Mouse (Mus musculus): Measurements from ENCODE around the gene Ube2l3. TPM values are rescaled to one million over a fixed set of nuclear protein-coding genes. Genes with fewer than 3 reads are reported as not detected.
A peak's percentile ranks its signal among the peaks of the same experiment; 100 is the strongest.

The Ube2l3 gene
- polyA plus RNA-seq, 1 experiment from 2014 or later: 264 TPM

DNA sequence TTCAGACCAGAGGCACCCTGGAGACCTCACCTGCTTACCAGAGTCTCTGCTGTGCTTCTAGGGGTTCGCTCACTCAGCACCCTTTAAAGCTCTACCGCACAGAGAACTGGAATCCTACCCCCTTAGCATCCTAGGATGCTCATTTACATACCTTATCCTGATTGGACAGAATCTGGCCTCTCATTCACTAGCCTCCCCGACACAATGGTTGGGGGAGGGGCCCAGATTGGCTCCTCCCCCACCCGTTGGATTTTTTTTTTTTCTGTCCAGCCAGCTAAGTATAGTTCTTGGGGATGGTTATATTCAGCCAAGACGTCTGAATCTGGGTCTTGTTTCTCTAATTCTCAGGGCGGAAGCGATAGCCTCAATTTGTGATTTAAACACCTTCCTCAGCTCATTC lies 58.1 kb downstream of the Ube2l3 start, which contains the start of gene Ydjc:
Gene Ydjc (plus strand): TSS at position 283 of the 400 bp plus-strand sequence.
- WGBS: 17% methylated on average over 7 of the region's 7 CpGs
- H3K9ac ChIP-seq (ENCODE audit: low read depth, low read length): no peak within 1 kb of the TSS
- H3K4me2 ChIP-seq (ENCODE audit: low read length): no peak within 1 kb of the TSS
- no peaks in the 10 kb centered on the region for H3K9me3 ChIP-seq (replicated peaks; ENCODE audit: control insufficient read depth, low read length, poor library complexity, severe bottlenecking)
- no peak within 1 kb of the TSS for H3K4me3 ChIP-seq (ENCODE audit: low read depth, low read length)
- no peaks in the 10 kb centered on the region for H3K36me3 ChIP-seq (ENCODE audit: control insufficient read depth, insufficient read depth, low read length)
- no peak within 1 kb of the TSS for H3K27ac ChIP-seq (ENCODE audit: low read length)
- no peak for ATAC-seq
- H3K27me3 ChIP-seq (ENCODE audit: control insufficient read depth, insufficient read depth, low read depth, low read length): no peaks in the 10 kb centered on the region
- peaks cover 13% of the 10 kb centered on the region for H3K4me1 ChIP-seq (ENCODE audit: control insufficient read depth, insufficient read depth, low read length)

DNA sequence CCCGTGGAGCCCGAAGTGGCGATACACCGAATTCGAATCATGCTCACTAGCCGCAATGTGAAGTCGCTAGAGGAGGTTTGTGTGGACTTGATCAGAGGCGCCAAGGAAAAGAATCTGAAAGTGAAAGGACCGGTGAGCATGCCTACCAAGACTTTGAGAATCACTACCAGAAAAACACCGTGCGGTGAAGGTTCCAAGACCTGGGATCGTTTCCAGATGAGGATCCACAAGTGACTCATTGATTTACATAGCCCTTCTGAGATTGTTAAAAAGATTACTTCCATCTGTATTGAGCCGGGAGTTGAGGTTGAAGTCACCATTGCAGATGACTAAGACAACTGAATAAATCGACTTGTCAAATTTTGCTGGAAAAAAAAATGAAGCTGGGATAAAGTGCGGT lies 65.1 kb downstream of the Ube2l3 start:
- Histone ChIP-seq H3K4me1 (ENCODE audit: control insufficient read depth, insufficient read depth, low read length) (peaks cover 6% of the 10 kb centered on the region), H3K27me3 (ENCODE audit: control insufficient read depth, insufficient read depth, low read depth, low read length) (no peaks in the 10 kb centered on the region), H3K27ac (ENCODE audit: low read length) (no peak overlapping the region), H3K9me3 (replicated peaks; ENCODE audit: control insufficient read depth, low read length, poor library complexity, severe bottlenecking) (no peaks in the 10 kb centered on the region), H3K4me3 (ENCODE audit: low read depth, low read length) (no peak overlapping the region), H3K4me2 (ENCODE audit: low read length) (no peak overlapping the region), H3K36me3 (ENCODE audit: control insufficient read depth, insufficient read depth, low read length) (no peaks in the 10 kb centered on the region), H3K9ac (ENCODE audit: low read depth, low read length) (no peak overlapping the region)
- no peak for ATAC-seq
- WGBS: 89% methylated on average over 15 of the region's 15 CpGs

DNA sequence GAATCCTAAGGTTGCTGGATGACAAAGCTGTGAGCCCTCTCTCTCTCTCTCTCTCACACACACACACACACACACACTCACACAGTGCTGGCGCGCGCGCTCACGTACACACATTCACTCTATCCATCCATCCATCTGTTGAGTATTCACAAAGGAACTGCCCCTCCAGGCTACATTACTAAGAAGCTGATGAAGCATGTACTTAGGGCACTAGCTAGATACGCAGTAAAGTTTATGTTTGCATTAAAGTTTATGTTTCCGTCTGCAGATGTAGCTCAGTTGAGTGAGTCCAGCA lies 69.6 kb downstream of the Ube2l3 start:
- Histone ChIP-seq H3K9ac (ENCODE audit: low read depth, low read length) (no peak overlapping the region), H3K36me3 (ENCODE audit: control insufficient read depth, insufficient read depth, low read length) (no peaks in the 10 kb centered on the region), H3K9me3 (replicated peaks; ENCODE audit: control insufficient read depth, low read length, poor library complexity, severe bottlenecking) (no peaks in the 10 kb centered on the region), H3K27me3 (ENCODE audit: control insufficient read depth, insufficient read depth, low read depth, low read length) (no peaks in the 10 kb centered on the region), H3K4me1 (ENCODE audit: control insufficient read depth, insufficient read depth, low read length) (peaks cover 13% of the 10 kb centered on the region), H3K4me3 (ENCODE audit: low read depth, low read length) (peak overlapping the region; percentile 89), H3K27ac (ENCODE audit: low read length) (no peak overlapping the region), H3K4me2 (ENCODE audit: low read length) (peak overlapping the region; percentile 99)
- ATAC-seq: no peak
- WGBS: 34% methylated on average over 7 of the region's 7 CpGs

DNA sequence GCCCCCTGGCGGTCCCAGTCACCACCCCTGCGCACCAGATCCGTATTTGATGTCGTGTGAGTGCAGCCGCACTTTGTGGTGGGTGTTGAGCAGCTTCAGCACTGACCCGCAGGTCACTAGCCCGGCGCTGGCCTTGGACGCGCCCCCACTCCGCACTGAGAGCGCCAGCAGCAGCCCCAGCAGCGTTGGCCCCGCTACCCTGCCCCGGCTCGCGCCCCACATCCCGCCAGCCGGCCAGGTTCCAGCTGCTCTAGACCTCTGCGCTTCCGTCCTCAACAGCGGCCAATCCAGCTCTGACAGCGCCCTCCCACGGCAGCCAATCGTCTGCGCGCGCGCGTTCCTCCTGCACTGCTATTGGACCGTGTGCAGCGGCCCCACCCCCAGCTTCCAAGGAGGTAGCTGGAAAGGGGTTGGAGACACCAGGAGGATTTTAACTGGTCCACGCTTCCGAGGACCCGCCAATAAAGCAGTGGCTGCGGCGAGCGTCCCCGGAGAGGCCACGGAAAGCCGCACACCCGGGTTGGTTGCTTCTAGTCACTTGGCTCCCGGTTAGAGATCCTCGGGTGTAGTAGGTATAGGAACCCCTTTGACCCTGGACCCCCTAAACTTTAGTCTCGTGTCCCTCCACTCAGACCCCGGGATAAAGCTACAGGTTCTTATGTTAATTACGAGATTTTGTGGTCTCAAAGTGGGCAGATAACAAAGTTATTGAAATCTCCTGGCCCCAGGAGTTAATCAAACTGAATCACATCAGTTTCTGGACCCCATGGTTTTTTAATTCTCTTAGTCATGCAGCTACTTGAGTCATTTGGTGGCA lies 70.2 kb downstream of the Ube2l3 start, which contains the start of gene Sdf2l1:
Gene Sdf2l1 (minus strand): TSS at position 295 of the 817 bp plus-strand sequence.
- peak; percentile 99 for ATAC-seq
- H3K9ac ChIP-seq (ENCODE audit: low read depth, low read length): peak within 1 kb of the TSS; percentile 77
- no peaks in the 10 kb centered on the region for H3K9me3 ChIP-seq (replicated peaks; ENCODE audit: control insufficient read depth, low read length, poor library complexity, severe bottlenecking)
- peak within 1 kb of the TSS; percentile 99 for H3K4me2 ChIP-seq (ENCODE audit: low read length)
- H3K4me3 ChIP-seq (ENCODE audit: low read depth, low read length): peak within 1 kb of the TSS; percentile 89
- H3K36me3 ChIP-seq (ENCODE audit: control insufficient read depth, insufficient read depth, low read length): no peaks in the 10 kb centered on the region
- under 1% methylated on average over 47 of the region's 47 CpGs for whole genome bisulfite sequencing
- no peaks in the 10 kb centered on the region for H3K27me3 ChIP-seq (ENCODE audit: control insufficient read depth, insufficient read depth, low read depth, low read length)
- H3K4me1 ChIP-seq (ENCODE audit: control insufficient read depth, insufficient read depth, low read length): peaks cover 13% of the 10 kb centered on the region
- peak within 1 kb of the TSS; percentile 77 for H3K27ac ChIP-seq (ENCODE audit: low read length)

DNA sequence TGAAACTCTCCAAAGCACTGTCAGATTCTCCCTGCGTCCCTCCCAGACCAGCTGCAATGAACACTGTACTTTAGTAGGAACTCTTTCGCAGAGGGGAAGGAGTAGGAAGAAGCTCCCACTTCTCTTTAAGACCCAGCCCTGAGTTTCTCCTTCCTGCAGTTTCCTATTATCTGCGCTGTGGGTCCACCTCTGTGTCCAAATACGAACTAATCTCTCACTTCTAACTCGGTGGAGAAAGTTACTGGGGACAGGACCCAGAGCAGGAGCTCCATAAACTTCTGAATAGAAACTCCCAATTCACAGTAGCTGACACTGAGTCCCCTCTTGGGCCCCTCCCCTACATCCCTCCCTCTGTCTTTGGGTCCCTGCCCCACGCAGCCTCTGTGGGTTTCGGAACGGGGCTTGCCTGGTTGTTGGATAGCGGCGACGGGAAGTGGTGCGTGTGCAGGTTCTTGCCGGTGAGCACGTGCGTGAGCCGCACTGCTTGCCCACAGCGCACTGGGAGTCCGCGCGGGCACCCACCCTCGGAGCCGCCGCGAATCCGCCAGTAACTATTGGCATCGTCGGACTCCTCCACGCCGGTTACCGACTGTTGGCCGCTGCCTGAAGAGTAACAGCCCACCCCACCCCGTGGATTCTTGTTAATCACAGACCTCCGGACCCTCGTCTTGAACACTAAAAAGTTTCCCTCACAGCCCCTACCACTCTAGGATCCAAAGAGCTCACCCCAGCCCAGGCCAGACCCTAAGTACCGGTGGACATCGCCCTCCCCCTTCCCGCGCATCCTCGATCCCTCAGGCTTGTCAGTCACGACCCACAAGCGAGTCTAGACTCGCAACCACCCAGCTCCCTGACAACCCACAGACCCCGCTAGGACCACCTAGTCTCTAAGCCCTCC lies 71.0 kb downstream of the Ube2l3 start:
- peak overlapping the region; percentile 89 for H3K4me3 ChIP-seq (ENCODE audit: low read depth, low read length)
- no peaks in the 10 kb centered on the region for H3K27me3 ChIP-seq (ENCODE audit: control insufficient read depth, insufficient read depth, low read depth, low read length)
- no peak for ATAC-seq
- peak overlapping the region; percentile 77 for H3K27ac ChIP-seq (ENCODE audit: low read length)
- H3K9me3 ChIP-seq (replicated peaks; ENCODE audit: control insufficient read depth, low read length, poor library complexity, severe bottlenecking): no peaks in the 10 kb centered on the region
- H3K36me3 ChIP-seq (ENCODE audit: control insufficient read depth, insufficient read depth, low read length): no peaks in the 10 kb centered on the region
- peak overlapping the region; percentile 99 for H3K4me2 ChIP-seq (ENCODE audit: low read length)
- peaks cover 13% of the 10 kb centered on the region for H3K4me1 ChIP-seq (ENCODE audit: control insufficient read depth, insufficient read depth, low read length)
- H3K9ac ChIP-seq (ENCODE audit: low read depth, low read length): peak overlapping the region; percentile 77
- WGBS: 4% methylated on average over 43 of the region's 43 CpGs

DNA sequence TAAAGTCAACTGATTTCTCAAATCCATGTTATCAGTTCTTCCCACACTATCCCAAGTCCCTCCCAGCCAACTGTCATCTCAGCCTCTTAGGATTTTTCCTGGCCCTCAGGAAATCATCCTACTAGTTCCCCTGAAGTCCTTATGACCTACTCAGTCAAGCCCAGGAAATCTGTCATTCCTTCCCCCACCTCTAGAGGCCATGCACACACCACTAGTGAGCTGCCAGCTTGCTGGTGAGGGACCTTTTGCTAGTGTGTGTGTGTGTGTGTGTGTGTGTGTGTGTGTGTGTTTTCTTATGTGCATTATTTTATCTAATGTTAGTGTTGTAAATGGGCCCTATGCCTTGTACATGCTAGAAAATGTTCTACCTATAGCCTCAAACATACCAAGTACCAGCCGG lies 75.2 kb downstream of the Ube2l3 start:
- Histone ChIP-seq H3K27ac (ENCODE audit: low read length) (no peak overlapping the region), H3K27me3 (ENCODE audit: control insufficient read depth, insufficient read depth, low read depth, low read length) (no peaks in the 10 kb centered on the region), H3K4me3 (ENCODE audit: low read depth, low read length) (no peak overlapping the region), H3K9ac (ENCODE audit: low read depth, low read length) (no peak overlapping the region), H3K9me3 (replicated peaks; ENCODE audit: control insufficient read depth, low read length, poor library complexity, severe bottlenecking) (no peaks in the 10 kb centered on the region), H3K4me2 (ENCODE audit: low read length) (no peak overlapping the region), H3K4me1 (ENCODE audit: control insufficient read depth, insufficient read depth, low read length) (peaks cover 22% of the 10 kb centered on the region), H3K36me3 (ENCODE audit: control insufficient read depth, insufficient read depth, low read length) (no peaks in the 10 kb centered on the region)
- 100% methylated on average over 1 of the region's 1 CpGs for WGBS
- ATAC-seq: no peak

DNA sequence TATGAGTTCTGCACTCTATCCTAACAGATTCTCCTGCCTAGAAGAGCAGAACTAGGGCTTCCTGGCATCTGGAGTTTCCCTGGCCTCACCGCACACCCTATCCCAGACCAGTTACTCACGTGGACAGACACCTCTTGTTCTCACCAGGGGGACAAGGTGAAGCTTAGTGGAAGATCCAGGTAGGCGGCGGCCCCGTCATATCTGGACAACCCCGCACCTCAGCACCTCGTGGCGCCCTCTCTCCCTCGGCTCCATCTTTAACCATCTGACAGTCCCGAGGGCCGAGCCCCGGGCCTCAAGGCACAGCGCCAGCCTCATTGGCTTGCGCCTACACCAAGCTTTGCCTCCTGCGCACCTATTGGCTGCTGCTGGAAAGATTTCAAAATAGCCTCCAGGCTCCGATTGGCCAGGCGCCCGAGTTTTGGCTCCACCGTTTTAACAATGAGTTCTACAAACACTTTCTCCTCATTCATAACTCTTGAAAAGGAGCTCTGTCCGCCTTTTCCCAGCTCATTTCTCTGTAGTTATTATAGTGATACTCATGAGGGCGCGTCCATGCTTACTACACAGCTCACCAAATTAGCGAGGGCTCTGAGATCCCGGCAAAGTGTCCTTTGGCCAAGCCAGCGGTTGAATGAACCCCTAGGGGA lies 77.5 kb downstream of the Ube2l3 start, which contains the start of gene 2610318N02Rik:
Gene 2610318N02Rik (minus strand): TSS at position 297 of the 650 bp plus-strand sequence.
- Histone ChIP-seq H3K4me2 (ENCODE audit: low read length) (peak within 1 kb of the TSS; percentile 93), H3K27ac (ENCODE audit: low read length) (no peak within 1 kb of the TSS), H3K9me3 (replicated peaks; ENCODE audit: control insufficient read depth, low read length, poor library complexity, severe bottlenecking) (no peaks in the 10 kb centered on the region), H3K4me1 (ENCODE audit: control insufficient read depth, insufficient read depth, low read length) (peaks cover 15% of the 10 kb centered on the region), H3K27me3 (ENCODE audit: control insufficient read depth, insufficient read depth, low read depth, low read length) (no peaks in the 10 kb centered on the region), H3K9ac (ENCODE audit: low read depth, low read length) (peak within 1 kb of the TSS; percentile 62), H3K36me3 (ENCODE audit: control insufficient read depth, insufficient read depth, low read length) (no peaks in the 10 kb centered on the region), H3K4me3 (ENCODE audit: low read depth, low read length) (peak within 1 kb of the TSS; percentile 46)
- peak; percentile 93 for ATAC-seq
- under 1% methylated on average over 25 of the region's 25 CpGs for WGBS

DNA sequence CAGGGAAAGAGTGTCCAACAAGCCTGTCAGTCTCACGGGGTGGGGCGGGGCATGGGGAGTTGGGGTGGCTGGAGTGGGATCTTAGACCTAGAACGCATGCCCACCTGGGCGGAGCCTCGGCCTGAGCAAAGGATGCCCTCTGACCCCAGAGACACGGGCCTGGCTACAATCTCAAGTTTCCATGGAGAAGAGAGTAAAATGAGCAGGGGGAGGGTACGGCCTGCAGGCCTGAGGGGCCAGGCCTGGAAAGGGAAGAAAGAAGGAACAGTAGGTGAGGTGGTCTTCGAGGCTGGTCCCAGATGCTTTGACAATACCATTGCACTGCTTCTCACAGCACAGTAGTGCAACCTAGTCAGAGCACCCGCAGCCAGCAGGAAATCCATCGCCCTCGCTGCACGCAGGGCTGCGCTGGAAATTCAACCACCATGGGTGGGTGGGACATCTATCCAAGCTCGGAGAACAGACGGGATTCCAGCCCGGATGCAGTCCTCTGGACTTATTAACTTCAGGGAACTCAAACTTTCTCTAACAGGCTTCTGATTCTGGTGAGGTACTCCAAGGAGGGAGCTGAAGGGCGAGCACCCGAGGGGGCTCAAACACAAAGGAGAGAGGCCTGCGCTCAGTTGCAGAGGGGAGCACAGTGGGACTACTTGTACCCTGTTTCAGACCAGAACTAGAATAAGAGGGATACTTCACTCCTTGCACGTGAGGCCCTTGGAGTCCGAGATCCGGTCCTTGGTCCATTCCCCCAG lies 78.2 kb downstream of the Ube2l3 start:
- peak overlapping the region; percentile 93 for H3K4me2 ChIP-seq (ENCODE audit: low read length)
- no peaks in the 10 kb centered on the region for H3K27me3 ChIP-seq (ENCODE audit: control insufficient read depth, insufficient read depth, low read depth, low read length)
- WGBS: under 1% methylated on average over 22 of the region's 22 CpGs
- ATAC-seq: peak; percentile 28; the same call in 1 of the 2 replicates
- H3K36me3 ChIP-seq (ENCODE audit: control insufficient read depth, insufficient read depth, low read length): no peaks in the 10 kb centered on the region
- H3K4me3 ChIP-seq (ENCODE audit: low read depth, low read length): peak overlapping the region; percentile 46
- peaks cover 15% of the 10 kb centered on the region for H3K4me1 ChIP-seq (ENCODE audit: control insufficient read depth, insufficient read depth, low read length)
- H3K27ac ChIP-seq (ENCODE audit: low read length): no peak overlapping the region
- H3K9me3 ChIP-seq (replicated peaks; ENCODE audit: control insufficient read depth, low read length, poor library complexity, severe bottlenecking): no peaks in the 10 kb centered on the region
- H3K9ac ChIP-seq (ENCODE audit: low read depth, low read length): peak overlapping the region; percentile 62
